Mouse (Mus musculus): Measurements from ENCODE around the gene Prrc2c. TPM values are rescaled to one million over a fixed set of nuclear protein-coding genes. Genes with fewer than 3 reads are reported as not detected.

The Prrc2c gene
- polyA plus RNA-seq, 1 experiment from 2014 or later, result 100 TPM

DNA sequence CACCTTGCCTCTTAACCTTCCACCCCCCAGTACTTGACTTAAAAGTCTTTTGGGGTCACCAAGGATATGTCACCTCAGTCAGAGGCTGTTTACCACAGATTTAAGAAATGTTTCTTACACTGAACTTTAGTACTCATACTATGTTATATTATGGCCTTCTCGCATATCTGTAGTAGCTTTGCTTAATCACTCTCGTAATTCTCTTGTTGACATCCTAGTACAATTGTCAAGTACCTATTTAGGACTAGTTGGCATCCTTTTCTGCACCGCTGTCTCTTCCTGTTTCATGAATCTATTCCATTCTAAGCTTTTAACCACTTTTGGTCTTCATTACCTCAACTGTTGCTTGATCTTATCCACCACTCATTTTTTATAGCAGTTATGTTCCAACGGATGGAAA lies 5.3 kb downstream of the Prrc2c start:
- H3K4me3 ChIP-seq, result no peak overlapping the region
- H3K27me3 ChIP-seq (ENCODE audit: insufficient read depth, poor library complexity, severe bottlenecking), result no peaks in the 10 kb centered on the region
- no peak overlapping the region for H3K27ac ChIP-seq
- 91% methylated on average over 4 of the region's 4 CpGs for WGBS
- H3K4me1 ChIP-seq, result peaks cover 11% of the 10 kb centered on the region
- H3K9me3 ChIP-seq, result no peaks in the 10 kb centered on the region
- H3K36me3 ChIP-seq, result no peaks in the 10 kb centered on the region
- no peak for DNase-seq (ENCODE audit: low spot score)

DNA sequence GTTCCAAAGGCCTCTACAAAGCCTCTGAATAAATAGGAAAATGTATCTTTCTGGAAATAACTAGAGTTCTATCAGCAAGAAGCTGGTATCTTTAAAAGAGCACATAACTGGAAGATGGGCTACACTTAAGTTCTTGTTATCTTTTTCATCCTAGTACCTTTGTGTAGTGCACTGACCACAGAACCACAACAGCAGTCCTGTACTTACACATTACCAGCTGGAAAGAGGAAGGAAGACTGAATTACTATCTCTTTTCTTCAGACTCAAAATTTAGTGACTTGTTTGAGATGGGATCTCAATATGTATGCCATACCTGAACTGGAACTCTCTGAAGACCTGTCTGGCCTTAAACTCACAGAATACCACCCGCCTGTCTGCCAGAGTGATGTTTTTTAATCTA lies 6.1 kb downstream of the Prrc2c start:
- Histone ChIP-seq H3K9me3 (no peaks in the 10 kb centered on the region), H3K4me3 (no peak overlapping the region), H3K27me3 (ENCODE audit: insufficient read depth, poor library complexity, severe bottlenecking) (no peaks in the 10 kb centered on the region), H3K27ac (no peak overlapping the region), H3K36me3 (no peaks in the 10 kb centered on the region), H3K4me1 (peaks cover 11% of the 10 kb centered on the region)
- WGBS, result 74% methylated on average over 1 of the region's 1 CpGs
- DNase-seq (ENCODE audit: low spot score), result no peak

- no peaks in the 10 kb centered on the region; the same call in 1 of the 2 replicates for H3K4me1 ChIP-seq
- no peaks in the 10 kb centered on the region for H3K36me3 ChIP-seq
- DNase-seq (ENCODE audit: low spot score), result no peak
- no peak overlapping the region for H3K4me3 ChIP-seq
- H3K27ac ChIP-seq, result no peak overlapping the region
- 65% methylated on average over 4 of the region's 4 CpGs for WGBS
- no peaks in the 10 kb centered on the region for H3K9me3 ChIP-seq
- H3K27me3 ChIP-seq (ENCODE audit: insufficient read depth, poor library complexity, severe bottlenecking), result no peaks in the 10 kb centered on the region
Measured at GRCm38 (mm10) chr1:162732041-162732440, 8.3 kb downstream of the Prrc2c start.

DNA sequence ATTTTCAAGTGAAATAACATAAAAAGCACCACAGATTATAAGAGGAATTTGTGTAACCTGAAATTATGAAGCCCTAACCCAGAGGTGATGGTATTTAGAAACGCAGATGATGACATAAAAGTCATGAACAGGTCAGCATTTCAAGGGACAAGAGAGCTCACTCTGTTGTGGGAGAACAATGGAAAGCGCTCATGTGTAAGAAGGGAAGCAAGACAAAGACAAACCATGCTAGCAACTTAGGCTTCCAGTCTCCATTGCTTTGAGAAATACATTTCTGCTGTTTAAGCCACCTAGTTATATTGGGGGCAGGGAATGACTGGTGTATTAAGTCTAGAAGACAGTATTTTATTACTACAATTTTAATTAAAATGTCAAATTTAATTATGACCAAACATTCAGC lies 10.9 kb downstream of the Prrc2c start:
- Histone ChIP-seq H3K9me3 (no peaks in the 10 kb centered on the region), H3K36me3 (peaks cover 3% of the 10 kb centered on the region; the same call in 1 of the 2 replicates), H3K4me3 (no peak overlapping the region), H3K4me1 (no peaks in the 10 kb centered on the region; the same call in 1 of the 2 replicates), H3K27ac (no peak overlapping the region), H3K27me3 (ENCODE audit: insufficient read depth, poor library complexity, severe bottlenecking) (no peaks in the 10 kb centered on the region)
- no peak for DNase-seq (ENCODE audit: low spot score)
- WGBS, result 90% methylated on average over 2 of the region's 2 CpGs

GRCm38 (mm10) chr1:162727981-162728380 lies 12.4 kb downstream of the Prrc2c start:
- H3K27me3 ChIP-seq (ENCODE audit: insufficient read depth, poor library complexity, severe bottlenecking), result no peaks in the 10 kb centered on the region

GRCm38 (mm10) chr1:162723610-162724009 lies 16.7 kb downstream of the Prrc2c start:
- H3K4me3 ChIP-seq, result no peak overlapping the region
- H3K9me3 ChIP-seq, result no peaks in the 10 kb centered on the region
- H3K36me3 ChIP-seq, result peaks cover 55% of the 10 kb centered on the region
- H3K27me3 ChIP-seq (ENCODE audit: insufficient read depth, poor library complexity, severe bottlenecking), result no peaks in the 10 kb centered on the region
- no peaks in the 10 kb centered on the region for H3K4me1 ChIP-seq
- no peak overlapping the region for H3K27ac ChIP-seq
- no peak for DNase-seq (ENCODE audit: low spot score)

More at GRCm38 (mm10) chr1:162727981-162728380, 12.4 kb downstream of the Prrc2c start:
- DNase-seq (ENCODE audit: low spot score), result no peak
- H3K9me3 ChIP-seq, result no peaks in the 10 kb centered on the region
- H3K27ac ChIP-seq, result no peak overlapping the region
- no peak overlapping the region for H3K4me3 ChIP-seq
- H3K36me3 ChIP-seq, result peaks cover 17% of the 10 kb centered on the region
- H3K4me1 ChIP-seq, result no peaks in the 10 kb centered on the region; the same call in 1 of the 2 replicates
- WGBS, result 87% methylated on average over 6 of the region's 6 CpGs

GRCm38 (mm10) chr1:162720645-162721044 lies 19.7 kb downstream of the Prrc2c start:
- Histone ChIP-seq H3K27me3 (ENCODE audit: insufficient read depth, poor library complexity, severe bottlenecking) (no peaks in the 10 kb centered on the region), H3K4me3 (no peak overlapping the region), H3K4me1 (no peaks in the 10 kb centered on the region), H3K9me3 (no peaks in the 10 kb centered on the region), H3K36me3 (peaks cover 82% of the 10 kb centered on the region), H3K27ac (no peak overlapping the region)
- no peak for DNase-seq (ENCODE audit: low spot score)
- WGBS, result 95% methylated on average over 2 of the region's 2 CpGs

- DNase-seq (ENCODE audit: low spot score), result no peak
- Histone ChIP-seq H3K9me3 (no peaks in the 10 kb centered on the region), H3K27me3 (ENCODE audit: insufficient read depth, poor library complexity, severe bottlenecking) (no peaks in the 10 kb centered on the region), H3K4me1 (no peaks in the 10 kb centered on the region), H3K36me3 (peaks cover 88% of the 10 kb centered on the region), H3K27ac (no peak overlapping the region), H3K4me3 (no peak overlapping the region)
- 79% methylated on average over 8 of the region's 8 CpGs for WGBS
Measured at GRCm38 (mm10) chr1:162700389-162701066, 39.8 kb downstream of the Prrc2c start.

- Histone ChIP-seq H3K4me1 (no peaks in the 10 kb centered on the region), H3K36me3 (peaks cover 89% of the 10 kb centered on the region), H3K4me3 (no peak overlapping the region), H3K27me3 (ENCODE audit: insufficient read depth, poor library complexity, severe bottlenecking) (no peaks in the 10 kb centered on the region), H3K9me3 (no peaks in the 10 kb centered on the region), H3K27ac (no peak overlapping the region)
- no peak for DNase-seq (ENCODE audit: low spot score)
- 95% methylated on average over 6 of the region's 6 CpGs for WGBS
Measured at GRCm38 (mm10) chr1:162697866-162698265, 42.5 kb downstream of the Prrc2c start.

GRCm38 (mm10) chr1:162693721-162694120 lies 46.6 kb downstream of the Prrc2c start:
- 93% methylated on average over 2 of the region's 2 CpGs for WGBS
- no peak for DNase-seq (ENCODE audit: low spot score)
- peaks cover 91% of the 10 kb centered on the region for H3K36me3 ChIP-seq
- no peaks in the 10 kb centered on the region for H3K27me3 ChIP-seq (ENCODE audit: insufficient read depth, poor library complexity, severe bottlenecking)
- no peak overlapping the region for H3K27ac ChIP-seq
- no peak overlapping the region for H3K4me3 ChIP-seq
- H3K4me1 ChIP-seq, result no peaks in the 10 kb centered on the region
- no peaks in the 10 kb centered on the region for H3K9me3 ChIP-seq

DNA sequence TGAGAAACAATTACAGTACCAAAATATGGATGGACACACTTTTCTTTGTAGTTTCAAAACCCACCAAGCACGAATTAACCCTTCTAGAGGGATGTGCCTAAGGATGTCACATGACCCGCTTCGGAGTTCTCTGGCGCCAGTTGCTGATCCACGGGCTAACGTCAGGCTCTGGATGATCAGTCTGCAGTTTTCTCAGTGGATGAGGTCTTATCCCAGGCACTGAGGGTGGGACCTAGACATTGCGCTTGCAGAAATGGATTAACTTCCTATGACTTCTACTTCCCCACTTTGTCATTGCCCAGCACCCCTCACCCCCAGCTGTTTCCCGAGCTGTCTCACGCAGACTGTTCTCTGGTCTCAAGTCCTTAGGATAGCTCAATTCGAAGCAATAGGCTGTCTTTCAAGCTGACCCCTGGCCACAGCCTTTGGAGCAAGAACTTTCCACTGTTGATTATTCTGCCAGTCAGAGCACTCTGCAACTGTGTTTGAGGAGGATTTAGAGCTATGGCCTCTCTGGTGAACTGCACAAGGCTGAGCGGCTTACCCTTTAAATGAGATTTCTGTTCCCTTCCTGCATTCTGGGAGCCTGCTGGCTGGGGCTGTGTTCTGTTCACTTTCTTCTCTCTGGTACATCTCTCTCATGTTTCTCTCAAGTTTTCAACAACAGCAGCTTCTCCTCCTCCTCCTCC lies 74.7 kb downstream of the Prrc2c start:
- peak; percentile 83 for DNase-seq (ENCODE audit: low spot score)
- Histone ChIP-seq H3K4me1 (0 out of 2 replicates have a peak, but pooled peaks cover 5% of the 10 kb centered on the region), H3K27ac (peak overlapping the region; percentile 73), H3K4me3 (peak overlapping the region; percentile 57), H3K27me3 (ENCODE audit: insufficient read depth, poor library complexity, severe bottlenecking) (no peaks in the 10 kb centered on the region), H3K36me3 (peaks cover 11% of the 10 kb centered on the region; the same call in 1 of the 2 replicates), H3K9me3 (no peaks in the 10 kb centered on the region)
- WGBS, result 3% methylated on average over 11 of the region's 11 CpGs

DNA sequence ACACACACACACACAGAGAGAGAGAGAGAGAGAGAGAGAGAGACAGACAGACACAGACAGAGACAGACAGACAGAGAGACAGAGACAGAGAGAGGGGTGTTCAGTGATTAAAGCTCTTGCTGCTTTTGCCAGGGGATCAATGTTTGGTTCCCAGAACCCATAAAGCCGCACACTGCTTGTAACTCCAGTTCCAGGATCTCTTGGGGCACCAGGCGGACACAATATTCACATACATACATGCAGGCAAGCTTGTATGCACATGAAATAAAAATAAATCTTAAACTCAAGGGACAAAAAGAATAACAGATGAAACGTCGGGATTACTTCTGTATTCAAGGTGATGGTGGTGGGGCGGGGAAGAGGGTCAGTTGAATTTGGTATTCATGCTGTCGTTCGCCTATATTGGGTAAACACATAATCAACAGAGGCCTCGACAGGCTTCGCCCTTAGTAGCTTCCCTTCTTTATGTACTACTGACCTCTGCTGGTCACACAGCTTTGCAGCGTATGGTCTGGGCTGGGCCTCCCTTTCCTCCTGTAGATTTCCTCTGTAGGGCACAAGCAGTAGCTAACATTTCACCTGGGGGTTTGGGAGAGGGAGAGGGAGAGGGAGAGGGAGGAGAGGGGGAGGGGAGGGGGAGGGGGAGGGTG lies 75.4 kb downstream of the Prrc2c start:
- no peaks in the 10 kb centered on the region for H3K27me3 ChIP-seq (ENCODE audit: insufficient read depth, poor library complexity, severe bottlenecking)
- peaks cover 5% of the 10 kb centered on the region; the same call in 1 of the 2 replicates for H3K36me3 ChIP-seq
- H3K4me1 ChIP-seq, result 0 out of 2 replicates have a peak, but pooled peaks cover 5% of the 10 kb centered on the region
- 14% methylated on average over 10 of the region's 10 CpGs for WGBS
- peak overlapping the region; percentile 73 for H3K27ac ChIP-seq
- no peaks in the 10 kb centered on the region for H3K9me3 ChIP-seq
- DNase-seq (ENCODE audit: low spot score), result peak; percentile 91
- peak overlapping the region; percentile 57 for H3K4me3 ChIP-seq

GRCm38 (mm10) chr1:162660276-162660860 lies 80.0 kb downstream of the Prrc2c start:
- Histone ChIP-seq H3K27ac (no peak overlapping the region), H3K36me3 (no peaks in the 10 kb centered on the region), H3K4me1 (no peaks in the 10 kb centered on the region), H3K4me3 (no peak overlapping the region), H3K27me3 (ENCODE audit: insufficient read depth, poor library complexity, severe bottlenecking) (no peaks in the 10 kb centered on the region), H3K9me3 (no peaks in the 10 kb centered on the region)
- no peak for DNase-seq (ENCODE audit: low spot score)
- WGBS, result 78% methylated on average over 11 of the region's 11 CpGs
